Mouse (Mus musculus) ES-Bruce4 (cell line): ENCODE data around the gene Lpar2.

Experiments used
- CTCF ChIP-seq: IDR thresholded peaks from one replicate; pipeline ENCODE4 v1.8.1; 2011; ENCODE audit warnings: low read depth, low read length
- EP300 ChIP-seq: IDR thresholded peaks from 2 replicates; pipeline ENCODE4 v1.6.1; 2011; ENCODE audit warnings: low read depth, low read length; ENCODE audit not compliant: insufficient read depth
- POLR2A ChIP-seq: IDR thresholded peaks from one replicate; pipeline ENCODE4 v1.8.1; 2011; ENCODE audit warnings: low read length; ENCODE audit not compliant: insufficient read depth

GRCm38 (mm10) chr8:69775149-69775534 lies 47.1 kb upstream of the Lpar2 start:
- TF ChIP-seq CTCF = no peak
- no peak for TF ChIP-seq POLR2A
- TF ChIP-seq EP300 = no peak
